Mouse (Mus musculus): ENCODE data around the gene Klhdc7b.

Gene Klhdc7b

GRCm38 (mm10) chr15:89429352-89430221 is 44.9 kb downstream of the Klhdc7b start, which contains the start of the genes C730034F03Rik, Gm44502 and Chkb:
C730034F03Rik (plus strand) TSS chr15:89429589.
Gm44502 (minus strand) TSS chr15:89429696.
Chkb (minus strand) TSS chr15:89429908.
- peak; percentile 94 for DNase-seq

DNA sequence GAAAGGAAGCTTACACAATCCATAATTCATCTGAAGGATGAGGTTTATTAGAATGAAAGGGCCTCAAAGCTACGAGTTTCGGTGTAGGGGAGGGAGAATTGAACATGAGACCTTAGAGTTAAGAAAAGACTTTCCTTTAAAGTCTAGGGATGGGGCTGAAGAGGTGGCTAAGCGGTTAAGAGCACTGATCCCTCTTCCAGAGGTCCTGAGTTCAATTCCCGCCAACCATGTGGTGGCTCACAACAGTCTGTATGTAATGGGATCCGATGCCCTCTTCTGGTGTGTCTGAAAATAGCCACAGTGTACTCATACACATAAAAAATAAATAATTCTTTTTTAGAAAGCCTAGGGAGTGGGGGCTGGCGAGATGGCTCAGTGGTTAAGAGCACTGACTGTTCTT is 45.6 kb downstream of the Klhdc7b start:
- DNase-seq: peak; percentile 69

GRCm38 (mm10) chr15:89430771-89431170 is 46.1 kb downstream of the Klhdc7b start:
- DNase-seq: peak; percentile 45

- DNase-seq: peak; percentile 22
Measured at GRCm38 (mm10) chr15:89431271-89431670, 46.6 kb downstream of the Klhdc7b start.

DNA sequence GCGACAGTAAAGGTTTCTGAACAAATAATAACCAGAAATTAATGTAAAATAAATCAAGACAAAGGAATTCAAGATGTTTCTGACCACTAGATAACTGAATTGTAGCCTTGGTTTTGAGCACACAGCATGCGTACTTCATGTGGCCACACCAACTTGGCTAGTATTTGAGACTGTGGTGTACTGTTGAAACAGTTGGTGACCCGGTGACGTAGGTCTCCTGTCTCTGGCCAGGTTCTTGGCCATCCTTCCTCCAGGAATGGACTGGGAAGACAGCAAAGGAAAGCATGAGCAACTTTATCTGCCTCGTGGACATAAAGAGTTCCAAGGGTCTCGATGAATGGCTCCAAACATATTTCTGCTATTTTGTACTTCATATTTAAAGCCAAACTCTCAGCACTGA is 47.1 kb downstream of the Klhdc7b start:
- peak; percentile 44 for DNase-seq

- DNase-seq: peak; percentile 79
Measured at GRCm38 (mm10) chr15:89432946-89433345, 48.2 kb downstream of the Klhdc7b start.

DNA sequence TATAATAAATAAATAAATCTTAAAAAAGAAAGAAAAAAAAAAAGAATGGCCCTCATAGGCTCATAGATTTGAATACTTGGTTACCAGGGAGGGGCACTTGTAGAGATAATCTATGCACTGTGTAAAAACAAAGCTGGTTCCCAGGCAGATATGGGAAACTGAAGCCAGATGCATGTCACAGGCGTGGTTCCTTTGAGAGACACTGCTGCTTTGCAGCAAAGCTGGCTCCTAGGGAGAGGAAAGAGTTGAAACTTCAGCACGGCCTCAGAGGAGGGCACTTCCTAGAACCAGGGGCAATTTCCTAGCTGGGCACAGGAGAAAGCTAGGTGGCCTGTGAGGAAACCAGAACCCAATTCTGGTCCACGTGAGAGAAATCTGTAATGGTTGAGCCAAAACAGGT is 49.4 kb downstream of the Klhdc7b start:
- no peak for DNase-seq

- no peak for DNase-seq
Measured at GRCm38 (mm10) chr15:89435878-89436277, 51.2 kb downstream of the Klhdc7b start.

All from cerebellum, adult 9-10 months (tissue).